In the genomic region with DNA sequence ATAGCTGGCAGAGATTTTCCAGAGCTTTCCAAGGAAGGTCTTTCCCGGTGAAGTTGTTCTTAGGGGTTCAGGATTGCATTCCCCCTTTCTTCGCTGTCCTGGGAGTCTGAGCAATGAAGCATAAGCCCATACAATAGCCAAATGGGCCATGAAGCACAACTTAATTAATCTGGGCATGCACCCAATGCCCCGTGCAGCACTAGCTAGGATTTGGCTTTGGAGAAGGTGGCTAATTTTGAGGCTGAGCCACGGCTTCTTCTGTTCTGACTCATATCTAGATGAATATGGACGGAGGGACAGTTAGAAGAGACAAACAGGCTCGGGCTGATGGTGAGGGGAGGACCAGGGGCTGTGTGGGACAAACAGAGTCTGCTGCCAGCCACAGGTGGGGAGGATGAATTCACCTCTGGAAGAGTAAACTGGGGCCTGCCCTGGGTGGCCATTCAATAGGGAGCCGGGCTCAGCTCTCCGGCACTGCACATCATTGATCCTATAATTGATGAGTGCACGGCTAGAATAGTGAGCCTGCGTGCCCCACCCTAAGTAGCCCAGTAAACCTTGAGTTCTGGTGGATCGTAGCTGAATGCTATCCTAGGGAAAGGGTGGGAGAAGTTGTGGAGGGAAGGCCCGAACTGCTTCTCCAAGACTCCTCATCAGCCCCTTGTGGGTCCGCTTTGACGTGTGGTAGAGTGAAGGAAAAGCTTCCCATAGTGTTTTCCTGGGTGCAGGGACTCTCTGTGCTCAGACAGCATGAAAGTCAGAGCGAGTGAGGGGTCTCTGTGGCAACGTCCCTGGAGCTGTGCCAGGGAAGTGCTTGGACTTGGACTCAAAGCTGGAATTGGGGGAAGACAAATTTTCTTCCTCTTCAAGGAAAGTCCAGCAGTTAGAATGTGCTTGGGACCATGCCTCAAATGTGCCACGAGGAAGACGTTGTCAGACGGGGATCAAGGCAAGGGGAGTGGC, we compare ENCODE assay signal across 10 mouse cellular contexts.
DNase-seq lines count a peak whose midpoint lies in the region; ATAC-seq lines count a peak whose summit lies in the region.
"Had no signal": no experiment of that assay in that cellular context is flagged by ENCODE, and none has a peak within 500 bp of the region (broad histone marks: within the 10 kb centered on the region; RNA-seq: fewer than 3 reads in every experiment).

No protein-coding gene starts in this region.

- intact Hi-C loops in left cerebral cortex, postnatal 10 days (cut with DNase I): no loop called here

- H3K4me3 ChIP-seq in hindbrain, embryonic 12.5 days: no peak overlapping the region
- no peak overlapping the region for H3K4me3 ChIP-seq in neural tube, embryonic 15.5 days (replicated peaks)
- H3K4me3 ChIP-seq: erythroblast, embryonic 14.5 days had no signal

- H3K27me3 ChIP-seq in hindbrain, embryonic 12.5 days: peaks cover 3% of the 10 kb centered on the region; the same call in 1 of the 2 replicates
- H3K27me3 ChIP-seq in neural tube, embryonic 15.5 days (replicated peaks): 0 out of 2 replicates have a peak, but pooled peaks cover 3% of the 10 kb centered on the region

- peaks cover 33% of the 10 kb centered on the region for H3K4me1 ChIP-seq in hindbrain, embryonic 12.5 days
- peaks cover 25% of the 10 kb centered on the region for H3K4me1 ChIP-seq in neural tube, embryonic 15.5 days

- peak; percentile 79 to 87 for DNase-seq in cerebellum, postnatal 14 days
- DNase-seq in cerebellum, adult 11-12 months: no peak
- DNase-seq in left cerebral cortex, postnatal 10 days (ENCODE audit: extremely low spot score in 1 of 2, low spot score in 2 of 2): peak; percentile 45 to 55
- no peak for DNase-seq in left cerebral cortex, adult 11 months (ENCODE audit: low spot score)

- no peaks in the 10 kb centered on the region for H3K9me3 ChIP-seq in hindbrain, embryonic 12.5 days (replicated peaks)
- H3K9me3 ChIP-seq in neural tube, embryonic 15.5 days (replicated peaks): no peaks in the 10 kb centered on the region

- 32% methylated on average over 19 of the region's 19 CpGs for WGBS in hindbrain, embryonic 12.5 days
- WGBS in neural tube, embryonic 15.5 days: 33% methylated on average over 19 of the region's 19 CpGs

- no peak overlapping the region for H3K27ac ChIP-seq in hindbrain, embryonic 12.5 days
- H3K27ac ChIP-seq in neural tube, embryonic 15.5 days (replicated peaks): peak overlapping the region; percentile 75
- H3K27ac ChIP-seq: macrophage had no signal

- no peak overlapping the region for H3K4me2 ChIP-seq in hindbrain, embryonic 12.5 days (replicated peaks)
- H3K4me2 ChIP-seq in neural tube, embryonic 15.5 days: peak overlapping the region; percentile 7; the same call in 1 of the 2 replicates

- H3K36me3 ChIP-seq in hindbrain, embryonic 12.5 days: no peaks in the 10 kb centered on the region
- H3K36me3 ChIP-seq in neural tube, embryonic 15.5 days: no peaks in the 10 kb centered on the region

- no peak overlapping the region for H3K9ac ChIP-seq in hindbrain, embryonic 12.5 days
- H3K9ac ChIP-seq in neural tube, embryonic 15.5 days (replicated peaks): no peak overlapping the region

- peak; percentile 57; the same call in 1 of the 2 replicates for ATAC-seq in hindbrain, embryonic 12.5 days (ENCODE audit: low FRiP score)
- ATAC-seq in neural tube, embryonic 15.5 days (ENCODE audit: low FRiP score): peak; percentile 74
- no peak for ATAC-seq in erythroblast, adult 5-6 weeks (replicated peaks; ENCODE audit: low FRiP score, poor library complexity, severe bottlenecking)
- ATAC-seq in monocyte, adult 5-6 weeks (replicated peaks; ENCODE audit: insufficient number of reproducible peaks, low FRiP score, low TSS enrichment, poor library complexity, severe bottlenecking): no peak

Comparison
In these comparisons a context has a peak if more than half of its experiments do, and no peak if none do; other contexts are left out.
1. DNase-seq: peak in cerebellum, postnatal 14 days (2 of 2) and left cerebral cortex, postnatal 10 days (2 of 2); none in cerebellum, adult 11-12 months (single experiment) and left cerebral cortex, adult 11 months (single experiment).
2. ATAC-seq: peak in hindbrain, embryonic 12.5 days (single experiment) and neural tube, embryonic 15.5 days (single experiment); none in erythroblast, adult 5-6 weeks (single experiment) and monocyte, adult 5-6 weeks (single experiment).